Mouse (Mus musculus) kidney, embryonic 15.5 days (tissue): ENCODE measurements around the gene 1700003F12Rik. TPM values are rescaled to one million over a fixed set of nuclear protein-coding genes. Genes with fewer than 3 reads are reported as not detected.
A peak's percentile ranks its signal among the peaks of the same experiment; 100 is the strongest.

Experiments
- ATAC-seq: fragments of 200-750 bp; cut with Nextera tagmentation; replicated peaks from 2 replicates; pipeline ENCODE4 v1.8.0; 2017; ENCODE audit warnings: moderate TSS enrichment; ENCODE audit not compliant: low FRiP score
- H3K27ac ChIP-seq: fragments of 300-500 bp; sonication (generic); 2 replicates; pipeline ENCODE4 v1.5.1; 2015; ENCODE audit warnings: mild to moderate bottlenecking, inconsistent platforms
- H3K27me3 ChIP-seq: fragments of 300-500 bp; sonication (generic); 2 replicates; pipeline ENCODE4 v1.6.1; 2015; ENCODE audit warnings: inconsistent platforms
- H3K36me3 ChIP-seq: fragments of 300-500 bp; sonication (generic); 2 replicates; pipeline ENCODE4 v1.6.1; 2015; ENCODE audit warnings: inconsistent platforms
- H3K4me1 ChIP-seq: fragments of 300-500 bp; sonication (generic); 2 replicates; pipeline ENCODE4 v1.6.1; 2015; ENCODE audit warnings: inconsistent platforms
- H3K4me2 ChIP-seq: fragments of 300-500 bp; sonication (generic); 2 replicates; pipeline ENCODE4 v1.6.1; 2015; ENCODE audit warnings: moderate library complexity, mild to moderate bottlenecking, inconsistent platforms
- H3K4me3 ChIP-seq: fragments of 300-500 bp; sonication (generic); replicated peaks from 2 replicates; pipeline ENCODE4 v1.5.1; 2015; ENCODE audit warnings: mild to moderate bottlenecking, inconsistent platforms
- H3K9ac ChIP-seq: fragments of 300-500 bp; sonication (generic); 2 replicates; pipeline ENCODE4 v1.6.1; 2015; ENCODE audit warnings: mild to moderate bottlenecking, inconsistent platforms
- H3K9me3 ChIP-seq: fragments of 300-500 bp; sonication (generic); replicated peaks from 2 replicates; pipeline ENCODE4 v1.6.1; 2016; ENCODE audit warnings: inconsistent platforms
- WGBS: fragments of 180-500 bp; shearing (Covaris S2); methylation state at CpG from one replicate; pipeline ENCODE4 v1.1.7; 2015; ENCODE audit warnings: mixed read lengths; 5-methylcytosine and 5-hydroxymethylcytosine counted together
- polyA plus RNA-seq: library from polyadenylated mRNA; unstranded; fragments of >200 nt; fragmentation: Nextera tagmentation; extraction: Ambion mirVana; gene quantifications from 2 replicates; pipeline ENCODE4 v1.2.1, GENCODE M21; 2015

The 1700003F12Rik gene
- polyA plus RNA-seq, 1 experiment from 2014 or later, result 1.7 TPM

- Histone ChIP-seq H3K27ac (no peak overlapping the region), H3K27me3 (no peaks in the 10 kb centered on the region), H3K4me3 (no peak overlapping the region), H3K4me1 (no peaks in the 10 kb centered on the region), H3K9me3 (no peaks in the 10 kb centered on the region), H3K4me2 (no peak overlapping the region), H3K36me3 (peaks cover 85% of the 10 kb centered on the region), H3K9ac (no peak overlapping the region)
- WGBS, result 92% methylated on average over 2 of the region's 2 CpGs
- ATAC-seq, result no peak
Measured at GRCm38 (mm10) chr2:154525285-154525684, 21.6 kb upstream of the 1700003F12Rik start.

- Histone ChIP-seq H3K4me3 (no peak overlapping the region), H3K4me2 (no peak overlapping the region), H3K9ac (no peak overlapping the region), H3K4me1 (no peaks in the 10 kb centered on the region), H3K27me3 (no peaks in the 10 kb centered on the region), H3K9me3 (no peaks in the 10 kb centered on the region), H3K36me3 (peaks cover 87% of the 10 kb centered on the region), H3K27ac (no peak overlapping the region)
- WGBS, result 90% methylated on average over 3 of the region's 3 CpGs
- ATAC-seq, result no peak
Measured at GRCm38 (mm10) chr2:154526531-154526930, 20.4 kb upstream of the 1700003F12Rik start.

GRCm38 (mm10) chr2:154532888-154533287, 14.0 kb upstream of the 1700003F12Rik start:
- WGBS, result 73% methylated on average over 3 of the region's 3 CpGs
- H3K4me3 ChIP-seq, result no peak overlapping the region
- no peak overlapping the region for H3K9ac ChIP-seq
- H3K4me2 ChIP-seq, result no peak overlapping the region
- no peaks in the 10 kb centered on the region for H3K9me3 ChIP-seq
- no peak overlapping the region for H3K27ac ChIP-seq
- H3K36me3 ChIP-seq, result peaks cover 93% of the 10 kb centered on the region
- ATAC-seq, result no peak
- no peaks in the 10 kb centered on the region for H3K4me1 ChIP-seq
- H3K27me3 ChIP-seq, result no peaks in the 10 kb centered on the region

- no peak overlapping the region for H3K9ac ChIP-seq
- H3K27me3 ChIP-seq, result no peaks in the 10 kb centered on the region
- peaks cover 80% of the 10 kb centered on the region for H3K36me3 ChIP-seq
- no peak overlapping the region for H3K27ac ChIP-seq
- ATAC-seq, result no peak
- H3K9me3 ChIP-seq, result no peaks in the 10 kb centered on the region
- no peaks in the 10 kb centered on the region for H3K4me1 ChIP-seq
- WGBS, result 96% methylated on average over 12 of the region's 12 CpGs
- no peak overlapping the region for H3K4me2 ChIP-seq
- no peak overlapping the region for H3K4me3 ChIP-seq
Measured at GRCm38 (mm10) chr2:154534704-154535270, 12.1 kb upstream of the 1700003F12Rik start.

GRCm38 (mm10) chr2:154538310-154538709, 8.6 kb upstream of the 1700003F12Rik start:
- no peaks in the 10 kb centered on the region for H3K9me3 ChIP-seq
- H3K36me3 ChIP-seq, result peaks cover 48% of the 10 kb centered on the region
- H3K4me3 ChIP-seq, result no peak overlapping the region
- H3K27me3 ChIP-seq, result no peaks in the 10 kb centered on the region
- ATAC-seq, result no peak
- H3K27ac ChIP-seq, result no peak overlapping the region
- no peak overlapping the region for H3K4me2 ChIP-seq
- 62% methylated on average over 2 of the region's 2 CpGs for WGBS
- H3K4me1 ChIP-seq, result no peaks in the 10 kb centered on the region
- H3K9ac ChIP-seq, result no peak overlapping the region

- H3K27ac ChIP-seq, result no peak overlapping the region
- no peaks in the 10 kb centered on the region for H3K4me1 ChIP-seq
- no peaks in the 10 kb centered on the region for H3K27me3 ChIP-seq
- H3K4me3 ChIP-seq, result no peak overlapping the region
- H3K9me3 ChIP-seq, result no peaks in the 10 kb centered on the region
- H3K4me2 ChIP-seq, result no peak overlapping the region
- no peak for ATAC-seq
- no peak overlapping the region for H3K9ac ChIP-seq
- 68% methylated on average over 3 of the region's 3 CpGs for WGBS
- peaks cover 45% of the 10 kb centered on the region for H3K36me3 ChIP-seq
Measured at GRCm38 (mm10) chr2:154538710-154539109, 8.2 kb upstream of the 1700003F12Rik start.

GRCm38 (mm10) chr2:154539720-154540119, 7.2 kb upstream of the 1700003F12Rik start:
- Histone ChIP-seq H3K4me3 (no peak overlapping the region), H3K4me1 (no peaks in the 10 kb centered on the region), H3K9me3 (no peaks in the 10 kb centered on the region), H3K9ac (no peak overlapping the region), H3K36me3 (peaks cover 35% of the 10 kb centered on the region), H3K4me2 (no peak overlapping the region), H3K27ac (no peak overlapping the region), H3K27me3 (no peaks in the 10 kb centered on the region)
- no peak for ATAC-seq
- WGBS, result 79% methylated on average over 3 of the region's 3 CpGs

- no peaks in the 10 kb centered on the region for H3K4me1 ChIP-seq
- peaks cover 16% of the 10 kb centered on the region for H3K36me3 ChIP-seq
- no peak for ATAC-seq
- H3K9ac ChIP-seq, result no peak overlapping the region
- no peak overlapping the region for H3K4me2 ChIP-seq
- H3K27ac ChIP-seq, result no peak overlapping the region
- no peak overlapping the region for H3K4me3 ChIP-seq
- no peaks in the 10 kb centered on the region for H3K9me3 ChIP-seq
- no peaks in the 10 kb centered on the region for H3K27me3 ChIP-seq
- 88% methylated on average over 2 of the region's 2 CpGs for WGBS
Measured at GRCm38 (mm10) chr2:154541630-154542029, 5.3 kb upstream of the 1700003F12Rik start.

GRCm38 (mm10) chr2:154543567-154544347, 3.1 kb upstream of the 1700003F12Rik start:
- H3K36me3 ChIP-seq, result 0 out of 2 replicates have a peak, but pooled peaks cover 3% of the 10 kb centered on the region
- no peaks in the 10 kb centered on the region for H3K9me3 ChIP-seq
- H3K9ac ChIP-seq, result no peak overlapping the region
- no peak for ATAC-seq
- H3K4me2 ChIP-seq, result no peak overlapping the region
- no peaks in the 10 kb centered on the region; the same call in 1 of the 2 replicates for H3K4me1 ChIP-seq
- H3K27me3 ChIP-seq, result no peaks in the 10 kb centered on the region
- 79% methylated on average over 9 of the region's 9 CpGs for WGBS
- no peak overlapping the region for H3K27ac ChIP-seq
- H3K4me3 ChIP-seq, result no peak overlapping the region

- no peaks in the 10 kb centered on the region for H3K36me3 ChIP-seq
- H3K9ac ChIP-seq, result no peak overlapping the region
- H3K4me1 ChIP-seq, result peaks cover 26% of the 10 kb centered on the region
- no peak for ATAC-seq
- no peak overlapping the region for H3K4me3 ChIP-seq
- H3K9me3 ChIP-seq, result no peaks in the 10 kb centered on the region
- H3K27me3 ChIP-seq, result peaks cover 35% of the 10 kb centered on the region
- no peak overlapping the region for H3K27ac ChIP-seq
- 57% methylated on average over 3 of the region's 3 CpGs for WGBS
- H3K4me2 ChIP-seq, result peak overlapping the region; percentile 95; the same call in 1 of the 2 replicates
Measured at GRCm38 (mm10) chr2:154548688-154549087, 1.8 kb downstream of the 1700003F12Rik start.

GRCm38 (mm10) chr2:154549127-154549885, 2.4 kb downstream of the 1700003F12Rik start:
- Histone ChIP-seq H3K4me2 (peak overlapping the region; percentile 95), H3K27me3 (peaks cover 35% of the 10 kb centered on the region), H3K4me3 (peak overlapping the region; percentile 50), H3K36me3 (no peaks in the 10 kb centered on the region), H3K9ac (peak overlapping the region; percentile 37; the same call in 1 of the 2 replicates), H3K27ac (no peak overlapping the region), H3K4me1 (peaks cover 26% of the 10 kb centered on the region), H3K9me3 (no peaks in the 10 kb centered on the region)
- ATAC-seq, result peak; percentile 84
- 3% methylated on average over 48 of the region's 48 CpGs for WGBS

GRCm38 (mm10) chr2:154549886-154550189, 3.0 kb downstream of the 1700003F12Rik start:
- no peak overlapping the region for H3K27ac ChIP-seq
- 18% methylated on average over 20 of the region's 20 CpGs for WGBS
- no peak for ATAC-seq
- H3K27me3 ChIP-seq, result peaks cover 35% of the 10 kb centered on the region
- H3K4me2 ChIP-seq, result peak overlapping the region; percentile 95
- no peaks in the 10 kb centered on the region for H3K9me3 ChIP-seq
- no peaks in the 10 kb centered on the region for H3K36me3 ChIP-seq
- peaks cover 26% of the 10 kb centered on the region for H3K4me1 ChIP-seq
- peak overlapping the region; percentile 50 for H3K4me3 ChIP-seq
- H3K9ac ChIP-seq, result no peak overlapping the region
